Mouse (Mus musculus) ES-E14 (cell line): ENCODE measurements around the gene Ttk.

Experiments used
- MAFK ChIP-seq: IDR thresholded peaks from 2 replicates; pipeline ENCODE4 v1.6.1; 2014; ENCODE audit warnings: mild to moderate bottlenecking, low read depth, low read length, inconsistent platforms; ENCODE audit not compliant: insufficient read depth
- ZC3H11A ChIP-seq: IDR thresholded peaks from 2 replicates; pipeline ENCODE4 v1.6.1; 2012; ENCODE audit warnings: low read depth, mild to moderate bottlenecking, inconsistent platforms, low read length, borderline replicate concordance
- ZNF384 ChIP-seq: IDR thresholded peaks from 2 replicates; pipeline ENCODE4 v1.6.1; 2012; ENCODE audit warnings: low read depth, low read length, inconsistent platforms

DNA sequence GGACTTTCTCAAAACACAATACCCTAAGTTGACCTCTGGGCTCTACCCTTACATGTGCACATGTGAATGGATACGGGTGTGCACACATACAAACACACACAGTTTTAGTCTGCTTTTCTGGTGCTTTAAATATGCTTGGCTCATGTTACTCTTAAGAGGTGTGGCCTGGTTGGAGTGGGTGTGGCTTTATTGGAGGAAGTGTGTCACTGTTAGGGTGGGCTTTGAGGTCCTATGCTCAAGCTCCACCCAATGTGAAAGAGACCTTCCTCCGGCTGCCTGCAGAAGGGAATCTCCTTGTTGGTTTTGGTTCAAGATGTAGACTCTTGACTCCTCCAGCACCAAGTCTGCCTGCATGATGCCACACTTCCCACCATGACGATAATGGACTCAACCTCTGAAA is 18.0 kb downstream of the Ttk start:
- TF ChIP-seq ZC3H11A (no peak), MAFK (no peak), ZNF384 (no peak)
